Mouse (Mus musculus) kidney, postnatal 14 days (tissue): ENCODE measurements around the gene Vipr1.

ENCODE experiments used
- DNase-seq: peaks from one replicate; pipeline ENCODE4 v3.0.0; 2022; ENCODE audit warnings: mixed read lengths

Gene Vipr1

DNA sequence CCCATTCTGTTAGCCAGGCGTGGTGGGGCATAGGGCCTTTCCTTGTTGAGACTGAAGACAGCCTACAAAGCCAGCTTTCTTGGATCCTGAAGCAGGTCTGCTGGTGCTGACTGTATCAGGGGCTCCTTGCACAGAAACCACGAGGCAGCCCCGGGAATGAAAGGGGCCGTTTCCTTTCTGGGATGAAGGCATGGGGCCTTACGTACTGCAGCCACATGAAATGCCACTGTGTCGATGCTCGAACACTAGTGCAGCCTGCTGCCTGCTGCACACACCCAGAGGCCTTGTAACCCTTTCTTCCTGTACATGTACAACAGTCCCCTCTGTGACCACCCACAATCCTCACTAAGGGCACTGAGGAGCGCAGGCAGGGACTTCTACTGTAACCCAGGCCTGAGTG lies 38.7 kb downstream of the Vipr1 start:
- DNase-seq: no peak

- no peak for DNase-seq
These were observed 39.6 kb downstream of the Vipr1 start for GRCm38 (mm10) chr9:121682037-121682680.

GRCm38 (mm10) chr9:121684702-121685101 lies 42.2 kb downstream of the Vipr1 start:
- no peak for DNase-seq

- DNase-seq: no peak
These were observed 47.7 kb downstream of the Vipr1 start for GRCm38 (mm10) chr9:121690200-121690651.

DNA sequence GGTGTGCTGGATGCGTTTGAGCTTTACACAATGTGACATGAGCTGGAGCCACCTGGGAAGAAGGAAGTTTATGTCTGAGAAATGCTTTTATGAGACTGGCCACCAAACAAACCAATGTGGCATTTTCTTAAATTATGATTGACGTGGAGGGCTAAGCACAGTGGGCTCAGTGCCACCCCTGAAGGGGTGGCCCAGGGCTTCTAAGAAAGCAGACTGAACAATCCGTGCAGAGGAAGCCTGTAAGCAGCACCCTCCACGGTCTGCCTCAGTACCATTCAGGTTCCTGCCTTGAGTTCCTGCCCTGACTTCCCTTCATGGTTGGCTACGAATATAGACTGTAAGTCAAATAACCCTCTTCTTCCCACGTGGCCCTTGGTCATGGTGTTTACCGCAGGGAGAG lies 48.2 kb downstream of the Vipr1 start:
- no peak for DNase-seq

- DNase-seq: no peak
These were observed 52.2 kb downstream of the Vipr1 start for GRCm38 (mm10) chr9:121694736-121695135.

DNA sequence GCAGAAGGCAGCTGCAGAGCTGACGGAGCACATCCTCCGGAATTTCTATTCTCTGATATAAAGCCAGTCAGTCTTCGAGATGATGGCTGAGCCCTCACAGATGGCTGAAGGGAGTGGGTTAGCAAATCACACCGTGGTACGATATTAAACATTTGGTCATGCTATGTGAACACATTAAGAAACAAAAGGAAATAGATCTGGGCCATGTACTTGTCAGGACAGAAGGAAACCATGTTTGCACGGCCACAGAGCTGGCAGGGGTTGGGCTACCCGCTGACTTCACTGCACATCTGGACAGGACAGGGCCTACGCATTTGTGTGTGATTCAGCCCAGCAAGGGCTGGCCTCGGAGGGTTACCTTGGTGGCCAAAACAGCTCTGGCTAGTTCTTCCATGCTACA lies 54.1 kb downstream of the Vipr1 start:
- no peak for DNase-seq

DNA sequence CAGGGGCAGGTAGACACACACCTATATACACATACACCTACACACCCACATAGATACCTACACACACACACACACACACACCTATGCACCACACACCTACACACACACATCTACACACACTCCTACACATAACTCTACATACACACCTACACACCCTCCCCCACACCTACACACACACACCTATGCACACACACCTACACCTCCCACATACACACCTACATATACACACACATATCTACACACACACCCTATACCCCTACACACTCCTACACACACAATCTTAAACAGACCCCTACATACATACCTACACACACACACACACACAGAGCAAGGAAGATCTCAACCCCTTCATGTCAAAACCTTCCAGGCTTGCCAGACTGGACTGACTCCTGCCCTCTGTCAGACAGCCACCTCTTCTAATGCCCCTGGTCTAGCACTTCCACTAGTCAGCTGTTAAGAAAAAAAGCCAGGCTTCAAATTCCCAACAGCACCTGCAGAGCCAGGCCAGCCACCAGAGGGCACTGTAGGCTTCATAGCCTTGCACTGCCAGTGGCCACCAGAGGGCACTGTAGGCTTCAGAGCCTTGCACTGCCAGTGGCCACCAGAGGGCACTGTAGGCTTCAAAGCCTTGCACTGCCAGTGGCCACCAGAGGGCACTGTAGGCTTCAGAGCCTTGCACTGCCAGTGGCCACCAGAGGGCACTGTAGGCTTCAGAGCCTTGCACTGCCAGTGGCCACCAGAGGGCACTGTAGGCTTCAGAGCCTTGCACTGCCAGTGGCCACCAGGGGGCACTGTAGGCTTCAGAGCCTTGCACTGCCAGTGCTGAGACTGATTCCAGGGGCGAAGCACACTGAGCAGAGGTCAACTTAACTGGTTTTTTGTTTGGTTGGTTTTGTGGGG lies 54.9 kb downstream of the Vipr1 start:
- peak; percentile 61 for DNase-seq

GRCm38 (mm10) chr9:121704261-121704645 lies 61.7 kb downstream of the Vipr1 start:
- no peak for DNase-seq

GRCm38 (mm10) chr9:121704646-121705625 lies 62.4 kb downstream of the Vipr1 start, which contains the start of gene Sec22c:
TSS of gene Sec22c (minus strand) at chr9:121705490.
- peak; percentile 95 for DNase-seq

GRCm38 (mm10) chr9:121706029-121706675 lies 63.6 kb downstream of the Vipr1 start:
- DNase-seq: no peak

DNA sequence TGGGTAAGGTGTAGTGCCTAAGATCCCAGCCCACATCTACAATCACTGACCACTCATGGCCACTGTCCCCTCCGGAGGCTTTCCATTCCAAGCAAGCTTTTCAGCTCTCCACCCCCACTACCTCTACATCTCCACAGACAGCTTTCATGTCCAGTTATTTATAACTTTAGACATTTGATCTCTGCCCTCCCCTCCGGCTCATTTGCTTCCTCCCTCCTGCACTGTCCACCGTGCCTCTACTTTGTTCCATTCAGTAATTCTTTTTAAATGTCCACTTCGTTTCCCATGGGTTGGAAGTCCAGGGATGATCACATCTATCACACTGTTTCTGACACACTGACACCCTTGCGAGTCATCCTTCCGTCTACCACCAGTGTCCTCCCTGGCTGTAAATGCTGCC lies 65.3 kb downstream of the Vipr1 start:
- no peak for DNase-seq

- no peak for DNase-seq
These were observed 66.3 kb downstream of the Vipr1 start for GRCm38 (mm10) chr9:121708506-121709486.

DNA sequence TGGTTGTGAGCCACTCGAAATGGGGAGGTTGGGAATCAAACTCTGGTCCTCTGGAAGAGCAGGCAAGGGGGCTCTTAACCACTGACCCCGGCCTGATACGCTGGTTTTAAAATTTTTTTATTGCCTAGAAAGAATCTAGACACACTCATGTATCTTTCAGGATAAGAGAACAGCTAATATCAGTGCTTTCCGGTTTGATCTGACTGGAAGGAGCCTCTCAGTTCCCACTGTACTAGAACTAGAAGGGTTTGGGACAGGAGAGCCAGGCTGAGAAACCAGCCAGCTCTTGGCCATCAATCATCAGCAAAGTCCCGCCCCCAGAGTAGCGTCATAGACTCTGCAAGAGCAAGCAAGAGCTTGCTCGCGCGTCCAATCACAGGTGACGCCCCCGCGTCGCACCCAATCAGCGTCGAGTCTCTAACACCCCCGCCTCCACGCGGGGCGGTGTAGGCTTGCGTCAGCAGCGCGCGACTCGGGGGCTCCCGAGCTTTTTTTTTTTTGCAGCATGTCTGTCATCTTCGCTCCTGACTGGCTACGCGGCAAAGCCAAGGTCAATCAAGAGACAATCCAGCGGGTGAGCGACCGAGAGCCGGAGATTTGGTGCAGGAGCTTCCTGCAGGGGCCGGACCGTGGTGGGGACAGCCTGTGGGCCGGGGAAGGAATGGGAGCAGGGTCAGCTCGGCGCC lies 67.5 kb downstream of the Vipr1 start, which contains the start of gene Ss18l2:
Gene Ss18l2 (plus strand): TSS at position 432 of the 686 bp plus-strand sequence.
- DNase-seq: peak; percentile 99

DNA sequence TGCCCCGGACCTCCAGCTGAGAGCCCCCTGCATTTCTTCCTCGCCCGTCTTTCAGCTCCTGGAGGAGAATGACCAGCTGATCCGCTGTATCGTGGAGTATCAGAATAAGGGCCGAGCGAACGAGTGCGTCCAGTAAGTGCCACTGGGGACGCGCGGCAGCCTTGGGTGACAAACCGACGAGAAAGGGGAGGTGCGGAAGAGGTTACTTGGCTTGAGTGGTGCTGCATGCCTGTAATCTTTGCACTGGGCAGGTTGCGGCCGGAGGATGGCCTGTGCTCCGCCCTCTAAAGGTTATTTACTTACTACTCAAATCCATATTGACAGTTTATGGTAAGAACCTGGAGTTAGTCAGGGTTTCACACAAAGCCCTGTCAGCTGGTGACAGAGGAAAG lies 68.1 kb downstream of the Vipr1 start:
- no peak for DNase-seq

DNA sequence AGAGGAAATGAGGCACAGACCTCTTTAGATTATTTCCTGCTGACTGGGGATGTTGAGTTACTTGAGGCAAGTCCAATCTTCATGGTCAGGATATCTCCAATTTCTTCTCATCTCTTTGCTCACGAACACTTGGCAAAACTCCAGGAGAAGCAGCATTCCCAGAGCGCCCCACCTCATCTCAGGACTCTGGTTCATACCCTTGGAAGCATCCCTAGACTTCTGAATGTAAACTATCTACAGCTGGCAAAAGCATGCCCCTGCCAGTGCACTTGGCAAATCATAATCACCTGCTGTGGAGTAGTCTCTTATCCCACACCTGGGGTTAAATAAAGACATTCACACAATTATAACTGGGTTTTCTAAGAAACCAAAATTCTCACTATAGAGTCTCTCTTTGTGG lies 74.5 kb downstream of the Vipr1 start:
- no peak for DNase-seq

DNA sequence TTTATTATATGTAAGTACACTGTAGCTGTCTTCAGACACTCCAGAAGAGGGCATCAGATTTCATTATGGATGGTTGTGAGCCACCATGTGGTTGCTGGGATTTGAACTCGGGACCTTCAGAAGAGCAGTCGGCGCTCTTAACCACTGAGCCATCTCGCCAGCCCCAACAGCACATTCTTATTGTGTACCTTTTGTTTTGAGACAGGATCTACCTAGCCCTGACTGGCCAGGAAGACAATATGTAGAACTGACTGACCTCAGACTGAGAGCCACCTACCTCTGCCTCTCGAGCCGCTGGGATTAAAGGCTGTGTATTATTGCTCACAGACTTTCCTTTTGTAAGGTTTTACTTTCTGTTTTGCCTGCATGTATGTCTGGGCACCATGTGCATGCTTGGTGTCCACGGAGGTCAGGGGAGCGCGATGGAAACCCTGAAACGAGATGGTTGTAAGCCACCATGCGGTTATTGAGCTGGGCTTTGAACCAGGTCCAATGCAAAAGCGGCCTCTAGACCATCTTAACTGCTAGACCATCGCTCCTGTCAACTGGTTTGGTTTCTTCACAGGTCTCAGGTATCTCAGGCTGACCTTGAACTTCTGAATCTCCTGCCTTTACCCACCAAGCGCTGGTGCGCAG lies 75.7 kb downstream of the Vipr1 start:
- no peak for DNase-seq

GRCm38 (mm10) chr9:121718792-121719318 lies 76.3 kb downstream of the Vipr1 start, which contains the start of gene Nktr:
TSS of gene Nktr (plus strand) at chr9:121719169.
- DNase-seq: peak; percentile 99
